Mouse (Mus musculus) left cerebral cortex, adult 11 months (tissue): Measurements from ENCODE around the gene Kit.

ENCODE experiments used
- DNase-seq: peaks from one replicate; pipeline ENCODE4 v3.0.0; 2022; ENCODE audit warnings: low spot score

The Kit gene

GRCm38 (mm10) chr5:75632846-75633640, 58.3 kb downstream of the Kit start:
- no peak for DNase-seq

GRCm38 (mm10) chr5:75635385-75635784, 60.7 kb downstream of the Kit start:
- DNase-seq = no peak

DNA sequence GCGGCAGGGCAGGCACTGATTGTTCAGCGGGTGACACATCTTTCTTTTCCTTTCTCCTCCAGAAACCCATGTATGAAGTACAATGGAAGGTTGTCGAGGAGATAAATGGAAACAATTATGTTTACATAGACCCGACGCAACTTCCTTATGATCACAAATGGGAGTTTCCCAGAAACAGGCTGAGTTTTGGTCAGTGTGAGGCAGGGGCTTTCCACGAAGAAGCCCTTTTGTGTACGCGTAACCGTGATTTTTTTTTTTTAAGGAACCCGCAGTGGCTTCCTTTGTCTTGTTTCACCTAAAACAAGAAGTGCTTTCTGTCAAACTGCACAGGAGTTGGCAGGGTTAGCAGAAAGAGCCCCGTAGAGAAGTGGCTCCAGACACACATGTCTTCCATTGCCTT, 65.9 kb downstream of the Kit start:
- no peak for DNase-seq

DNA sequence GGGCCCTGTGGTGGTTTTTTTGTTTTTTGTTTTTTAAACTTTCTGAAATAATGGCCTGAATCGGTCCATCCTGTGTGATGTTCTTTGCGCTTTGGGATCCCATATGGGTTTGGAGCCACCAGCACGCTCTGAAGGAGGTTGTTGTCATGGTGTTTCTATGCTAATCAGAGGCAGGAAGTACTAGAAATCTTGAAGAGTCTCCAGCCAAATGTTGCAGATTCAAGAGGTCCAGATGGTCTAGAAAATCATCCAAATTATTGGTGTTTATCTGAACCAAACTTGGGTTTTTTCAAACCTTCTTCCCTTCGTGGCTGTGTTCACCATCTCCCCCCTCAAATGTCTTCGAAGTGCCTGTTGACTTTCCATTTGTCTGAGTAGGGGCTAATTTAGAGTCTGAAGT, 72.3 kb downstream of the Kit start:
- no peak for DNase-seq

- no peak for DNase-seq
These were observed 75.8 kb downstream of the Kit start for GRCm38 (mm10) chr5:75650566-75650965.

DNA sequence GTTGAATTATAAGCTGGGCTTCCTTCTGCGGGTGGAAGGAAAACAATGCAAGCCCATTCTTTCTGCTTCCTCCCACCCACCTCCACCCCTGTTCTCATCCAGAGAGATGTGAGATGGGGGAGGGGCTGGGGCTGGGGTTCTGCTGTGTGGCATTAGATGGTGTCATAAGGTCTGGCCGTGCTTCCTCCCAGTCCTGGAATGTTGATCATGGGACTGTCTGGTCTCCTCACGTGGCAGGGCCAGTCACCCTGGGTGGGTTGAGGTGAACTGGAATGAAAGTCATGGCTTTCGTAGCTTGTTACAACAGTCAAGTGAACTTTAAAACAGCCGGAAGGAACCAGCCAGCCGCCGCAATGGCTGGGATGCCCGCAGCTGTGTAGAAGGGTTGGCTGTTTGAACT, 78.7 kb downstream of the Kit start:
- no peak for DNase-seq

DNA sequence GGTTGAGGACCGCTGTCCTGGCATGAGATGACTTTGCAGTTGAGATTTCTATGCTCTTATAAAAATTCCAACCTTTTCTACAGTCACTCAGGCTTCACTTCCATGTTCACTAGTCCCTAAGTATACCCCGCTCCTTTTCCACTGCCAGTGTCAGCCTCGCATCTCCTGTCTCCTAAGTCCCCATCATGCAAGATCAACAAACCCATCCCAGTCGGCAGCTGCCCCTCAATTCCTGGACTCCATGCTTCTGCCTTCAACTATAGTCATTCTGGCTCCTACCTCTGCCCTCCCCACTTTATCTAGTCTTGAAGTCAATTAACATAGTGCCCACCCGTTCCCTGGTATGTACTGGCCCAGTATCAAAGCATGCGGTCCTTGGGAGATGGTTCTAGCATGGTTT, 83.9 kb downstream of the Kit start:
- no peak for DNase-seq

- no peak for DNase-seq
These were observed 85.6 kb downstream of the Kit start for GRCm38 (mm10) chr5:75660342-75660741.

GRCm38 (mm10) chr5:75662466-75662865, 87.8 kb downstream of the Kit start:
- no peak for DNase-seq

GRCm38 (mm10) chr5:75663768-75664167, 89.1 kb downstream of the Kit start:
- DNase-seq = no peak

- no peak for DNase-seq
These were observed 92.4 kb downstream of the Kit start for GRCm38 (mm10) chr5:75667083-75667482.

DNA sequence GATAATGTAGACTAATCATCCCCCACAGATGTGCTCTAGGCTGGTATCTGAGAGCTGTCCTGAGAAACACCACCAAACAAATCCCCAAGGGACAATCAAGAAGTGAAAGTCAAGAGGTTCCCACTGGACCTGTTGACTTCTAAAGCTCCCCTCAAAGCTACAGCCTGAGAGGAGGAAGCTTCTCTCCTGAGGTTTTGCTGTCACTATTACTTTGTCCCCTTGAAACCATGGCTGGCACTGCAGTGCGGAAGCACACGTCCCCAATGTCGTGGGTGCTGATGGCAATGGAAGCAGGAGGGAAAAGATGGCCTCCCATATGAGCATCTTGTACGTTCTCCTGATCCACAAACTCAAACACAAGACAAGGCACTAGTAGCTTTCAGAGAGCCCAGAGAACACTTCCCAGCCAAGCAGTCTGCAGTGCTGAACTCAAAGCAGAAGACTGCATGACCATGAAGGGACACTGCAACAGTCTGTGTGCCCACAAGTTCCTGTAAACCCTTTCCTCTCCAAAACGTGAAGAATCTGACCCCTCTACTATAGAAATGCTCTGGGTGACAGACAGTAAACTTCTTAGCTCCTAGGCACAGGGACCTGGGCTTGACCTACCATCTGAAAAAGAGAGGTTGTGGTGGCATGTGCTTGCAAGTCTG, 96.5 kb downstream of the Kit start:
- no peak for DNase-seq

GRCm38 (mm10) chr5:75676024-75676423, 101.3 kb downstream of the Kit start:
- DNase-seq = no peak

DNA sequence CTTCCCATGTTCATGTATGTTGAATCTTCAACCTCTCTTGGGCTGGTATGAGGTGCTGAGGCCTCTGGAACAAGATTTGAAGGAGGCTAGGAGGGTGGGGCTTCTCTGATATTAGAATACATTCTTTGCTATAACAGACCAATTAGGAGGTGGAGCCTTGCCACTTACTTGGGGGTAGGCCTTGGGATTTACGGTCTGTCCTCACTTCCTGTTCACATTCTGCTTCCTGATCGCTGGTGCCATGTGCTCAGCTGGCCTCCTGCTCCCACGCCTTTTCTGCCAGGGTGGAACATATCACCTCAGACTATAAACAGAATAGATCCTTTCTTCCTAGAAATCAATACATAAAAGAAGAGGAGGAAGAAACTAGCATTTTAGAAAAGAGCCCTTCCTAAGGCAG, 105.2 kb downstream of the Kit start:
- no peak for DNase-seq

DNA sequence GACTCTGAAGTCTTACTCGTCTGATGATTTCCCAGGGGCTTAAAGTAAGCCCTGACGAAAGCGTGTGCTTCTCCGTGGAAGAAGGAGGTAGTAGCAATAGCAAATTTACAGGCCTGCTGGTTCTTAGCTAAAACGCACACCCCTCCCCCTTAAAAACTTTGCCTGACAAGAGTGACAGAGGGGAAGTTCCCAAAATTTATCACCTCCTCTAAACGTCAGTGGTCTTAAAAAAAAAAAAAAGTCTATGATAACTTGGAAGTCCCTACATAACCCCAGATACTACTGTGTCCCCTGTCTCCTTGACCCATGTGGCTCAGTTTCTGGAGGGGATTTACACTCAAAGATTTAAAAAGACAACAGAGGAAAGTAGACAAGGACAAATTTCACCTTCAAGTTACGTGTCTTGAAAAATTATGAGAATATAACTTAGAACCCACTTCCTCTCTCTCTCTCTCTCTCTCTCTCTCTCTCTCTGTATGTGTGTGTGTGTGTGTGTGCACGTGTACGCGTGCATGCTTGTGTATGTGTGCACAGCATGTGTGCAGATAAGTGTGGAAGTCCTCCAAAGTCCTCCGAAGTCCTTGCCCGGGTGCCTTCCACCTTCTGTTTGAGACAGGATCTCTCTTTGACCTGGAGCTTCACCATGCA, 120.6 kb downstream of the Kit start:
- no peak for DNase-seq

DNA sequence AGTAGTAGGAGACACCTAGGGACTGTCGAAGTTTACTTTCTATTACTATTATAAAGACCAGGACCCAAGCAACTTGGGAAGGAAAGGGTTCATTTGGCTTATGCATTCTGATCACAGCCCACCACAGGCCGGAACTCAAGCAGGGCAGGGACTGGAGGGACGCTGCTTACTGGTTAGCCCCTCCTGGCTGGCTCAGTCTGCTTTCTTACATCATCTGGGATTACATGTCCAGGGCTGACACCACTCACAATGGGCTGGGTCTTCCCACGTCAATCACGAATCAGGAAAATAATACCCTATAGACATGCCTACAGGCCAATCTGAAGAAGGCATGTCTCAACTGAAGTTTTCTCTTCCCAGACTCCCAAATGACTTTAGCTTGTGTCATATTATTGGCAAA, 122.2 kb downstream of the Kit start:
- DNase-seq = no peak

DNA sequence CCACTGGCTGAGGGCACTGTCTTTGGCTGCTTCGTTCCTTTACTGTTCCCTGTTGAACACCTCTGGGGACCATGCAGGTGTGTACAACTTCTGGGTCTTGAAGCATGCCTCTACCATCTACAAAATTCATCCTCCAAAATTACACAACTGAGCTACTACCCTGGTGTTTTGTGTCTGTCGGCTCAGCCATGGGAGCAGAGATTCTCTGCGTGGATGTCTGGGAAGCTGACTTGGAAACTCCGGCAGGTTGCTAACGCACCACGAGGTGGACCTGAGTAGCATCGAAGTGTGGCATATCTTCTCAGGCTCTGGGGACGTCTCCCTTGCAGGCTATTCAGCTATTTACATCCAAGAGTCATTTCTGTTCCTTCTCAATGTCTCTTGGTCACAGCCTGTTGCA, 123.8 kb downstream of the Kit start:
- DNase-seq = no peak

- DNase-seq = no peak
These were observed 124.4 kb downstream of the Kit start for GRCm38 (mm10) chr5:75699081-75699480.

DNA sequence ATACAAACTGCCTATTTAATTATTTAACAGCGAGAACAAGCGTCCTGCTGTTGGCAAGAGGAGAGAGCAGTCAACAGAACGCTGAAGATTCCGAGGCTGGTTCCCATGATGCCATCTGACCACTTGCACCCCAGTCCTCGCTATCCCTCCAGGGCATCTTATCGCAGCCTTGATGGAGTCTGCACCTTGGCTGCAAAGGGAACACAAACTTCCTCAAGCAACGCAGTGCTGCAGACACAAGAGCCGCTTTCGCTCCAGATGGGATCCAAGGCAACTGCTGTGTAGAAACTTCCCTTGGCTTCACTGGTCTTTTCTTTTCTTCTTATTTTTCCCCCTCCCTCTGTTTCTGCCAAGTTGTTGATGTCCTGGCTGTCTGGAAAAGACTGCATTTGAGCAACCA, 124.8 kb downstream of the Kit start:
- DNase-seq = no peak

DNA sequence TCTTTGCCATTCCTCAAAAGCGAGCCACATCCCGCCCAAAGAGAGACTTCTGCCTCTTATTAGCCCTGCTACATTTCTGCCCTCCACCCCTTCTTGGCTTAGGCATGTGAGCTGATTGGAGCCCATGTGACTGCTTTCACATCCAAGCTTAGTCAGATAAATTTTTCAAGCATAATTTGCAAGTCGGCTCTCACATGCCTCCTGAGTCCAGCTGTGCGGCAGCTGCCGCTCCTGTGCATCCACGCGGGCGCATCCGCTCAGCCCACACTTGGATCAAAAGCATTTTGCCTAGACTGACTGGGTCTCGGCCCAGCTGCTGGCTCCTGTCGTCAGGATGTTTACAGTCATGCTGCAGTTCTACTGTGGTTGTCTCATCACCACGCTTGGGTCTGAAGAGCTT, 126.9 kb downstream of the Kit start:
- DNase-seq = no peak

DNA sequence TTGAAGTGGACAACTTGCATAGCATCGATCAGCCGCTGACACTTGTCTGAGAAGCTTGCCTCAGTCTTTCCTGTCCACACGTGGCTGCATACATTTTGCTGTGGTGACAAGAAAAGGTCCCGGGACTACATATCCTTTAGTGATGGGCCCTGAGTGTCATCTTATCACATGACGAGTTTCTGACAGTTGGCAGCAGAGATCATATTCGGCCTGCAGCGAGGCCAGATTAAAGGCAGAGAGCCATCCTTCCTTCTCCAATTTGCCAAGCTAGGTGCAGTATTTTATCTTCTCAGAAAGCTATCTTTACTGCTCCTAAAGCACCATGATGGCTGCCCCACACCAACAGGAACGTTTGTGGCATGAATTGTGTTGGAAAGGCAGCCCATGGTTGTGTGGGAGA, 127.4 kb downstream of the Kit start:
- no peak for DNase-seq

DNA sequence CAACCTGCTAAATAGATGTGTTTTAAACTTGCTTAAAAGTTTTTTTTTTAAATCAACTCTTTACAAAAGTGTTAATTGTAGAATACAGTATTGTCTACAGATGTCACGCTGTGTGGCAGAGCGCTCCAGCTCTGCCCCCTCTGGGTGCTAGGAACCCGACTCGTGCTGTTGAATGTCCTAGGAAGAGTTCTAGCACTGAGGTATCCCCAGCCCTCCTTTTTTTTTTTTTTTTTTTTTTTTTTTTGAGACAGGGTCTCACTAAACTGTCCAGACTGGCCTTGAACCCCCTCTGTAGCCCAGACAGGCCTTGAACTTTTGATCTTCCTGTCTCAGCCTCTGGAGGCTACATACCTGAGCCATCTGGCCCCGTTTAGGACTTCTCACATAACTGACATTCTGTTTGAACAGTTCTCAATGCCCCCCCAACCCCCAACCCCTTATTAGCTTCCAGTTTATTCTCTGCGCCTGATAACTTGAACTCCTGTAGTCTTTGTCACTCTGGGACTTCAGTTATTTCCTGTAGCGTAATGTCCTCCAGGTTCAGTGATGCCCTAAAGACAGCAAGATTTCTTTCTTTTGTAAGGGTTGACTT, 130.0 kb downstream of the Kit start:
- DNase-seq = no peak

GRCm38 (mm10) chr5:75705421-75705820, 130.7 kb downstream of the Kit start:
- no peak for DNase-seq
